8 mouse cellular contexts compared by ENCODE assay signal in the genomic region with DNA sequence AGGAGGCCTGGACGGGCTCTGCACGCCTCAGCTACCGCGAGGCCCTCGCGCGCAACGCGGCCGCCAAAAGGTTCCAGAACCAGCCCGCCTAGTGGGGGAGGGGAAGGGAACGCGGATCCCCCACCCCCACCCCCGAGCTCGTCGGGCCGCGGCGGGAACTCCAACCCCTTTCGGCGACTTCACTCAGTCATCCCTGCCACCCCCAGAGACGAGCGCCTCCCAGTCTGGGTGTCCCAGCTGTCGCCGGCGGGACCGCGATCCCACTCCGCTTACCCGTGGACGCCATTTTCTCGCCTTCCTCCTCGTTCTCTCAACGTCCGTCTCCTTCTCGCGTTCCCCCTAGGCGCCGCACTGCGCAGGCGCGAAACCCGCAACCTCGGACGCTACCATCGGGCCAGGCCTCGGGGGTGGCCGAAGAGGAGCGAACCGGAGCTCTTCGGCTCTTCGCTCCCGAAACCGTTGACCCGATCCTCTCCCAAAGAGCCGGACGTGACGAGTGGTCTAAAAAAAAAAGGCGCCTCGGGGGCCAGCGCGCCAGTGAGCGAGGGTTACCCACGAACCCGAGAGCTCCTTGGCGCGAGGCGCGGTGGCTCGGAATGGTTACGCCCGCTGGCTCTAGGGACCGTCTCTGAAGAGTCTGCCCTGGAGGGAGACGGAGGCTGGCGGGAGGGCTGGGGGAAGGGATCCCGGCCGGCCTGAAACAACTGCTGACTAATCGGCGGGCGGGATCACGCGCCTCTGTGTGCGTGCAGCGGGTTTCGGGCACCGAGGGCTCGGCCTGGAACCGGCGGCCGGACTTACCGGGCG. TPM values are rescaled to one million over a fixed set of nuclear protein-coding genes. Genes with fewer than 3 reads are reported as not detected.
DNase-seq lines count a peak whose midpoint lies in the region; ATAC-seq lines count a peak whose summit lies in the region.

A gene (plus strand): TSS at position 191 of the 807 bp plus-strand sequence.
A gene (minus strand): TSS at position 531 of the 807 bp plus-strand sequence.

- 0% methylated on average over 80 of the region's 92 CpGs for WGBS in hindbrain, embryonic 15.5 days

- peaks cover 45% of the 10 kb centered on the region for H3K4me1 ChIP-seq in hindbrain, embryonic 15.5 days (replicated peaks)

- peak; percentile 95 for DNase-seq in R1 (ENCODE audit: low read depth, low spot score)
- DNase-seq in cerebellum, postnatal 25 days = peak; percentile 98 to 100
- DNase-seq in frontal cortex, postnatal 36 days (ENCODE audit: low spot score in 2 of 2) = peak; percentile 97 to 99
- DNase-seq in left cerebral cortex, adult 11 months (ENCODE audit: low spot score) = peak; percentile 91
- DNase-seq in lung, postnatal 4 days = peak; percentile 98 to 99
- DNase-seq in retina, postnatal 7 days (ENCODE audit: low read depth, low spot score) = peak; percentile 98
- peak; percentile 99 for DNase-seq in urinary bladder, adult 2 months (ENCODE audit: low spot score)

- H3K9me3 ChIP-seq in hindbrain, embryonic 15.5 days = no peaks in the 10 kb centered on the region

- no peaks in the 10 kb centered on the region for H3K36me3 ChIP-seq in hindbrain, embryonic 15.5 days

- peak within 1 kb of the TSS; percentile 86 for H3K4me2 ChIP-seq in hindbrain, embryonic 15.5 days

- peak within 1 kb of the TSS; percentile 100 for H3K27ac ChIP-seq in hindbrain, embryonic 15.5 days (replicated peaks)

- peak within 1 kb of the TSS; percentile 75 for H3K9ac ChIP-seq in hindbrain, embryonic 15.5 days

- peak; percentile 88 for ATAC-seq in hindbrain, embryonic 15.5 days (ENCODE audit: low FRiP score, low read depth)

- peak within 1 kb of the TSS; percentile 95 for H3K4me3 ChIP-seq in hindbrain, embryonic 15.5 days

- no peaks in the 10 kb centered on the region for H3K27me3 ChIP-seq in hindbrain, embryonic 15.5 days

RNA-seq across cellular contexts. Expression of the first gene that starts in this region (rescaled TPM):
- 44.3 and 44.4 TPM in 2 replicates for polyA plus RNA-seq in hindbrain, embryonic 15.5 days (2015; fragmentation: Nextera tagmentation; extraction: Ambion mirVana)
- 17.5 and 20.1 TPM in 2 replicates for polyA plus RNA-seq in urinary bladder, adult 2 months (2012; rRNA removed)

RNA-seq across cellular contexts. Expression of the second gene that starts in this region (rescaled TPM):
- 564 and 566 TPM in 2 replicates for polyA plus RNA-seq in hindbrain, embryonic 15.5 days (2015; fragmentation: Nextera tagmentation; extraction: Ambion mirVana)
- 248 and 346 TPM in 2 replicates for polyA plus RNA-seq in urinary bladder, adult 2 months (2012; rRNA removed)

Comparison
In these comparisons a context has a peak if more than half of its experiments do, and no peak if none do; other contexts are left out.
1. Peak in every context shown above with its lines: DNase-seq, ATAC-seq, H3K4me3 ChIP-seq and H3K27ac ChIP-seq.